Mouse (Mus musculus) MEL (cell line): ENCODE data around the gene Maco1. TPM values are rescaled to one million over a fixed set of nuclear protein-coding genes. Genes with fewer than 3 reads are reported as not detected.

Experiments
- DNase-seq: peaks from one replicate; pipeline ENCODE4 v3.0.0; 2011; ENCODE audit warnings: low read depth, low spot score
- H3K27ac ChIP-seq: 2 replicates; pipeline ENCODE4 v1.5.1; 2012; ENCODE audit warnings: low read depth, mild to moderate bottlenecking, control low read depth, low read length, moderate library complexity; ENCODE audit not compliant: control insufficient read depth
- H3K27me3 ChIP-seq, 2 experiments: fragments of 150-350 bp in 1 of 2; sonication (generic) in 1 of 2; 2 replicates each; pipeline ENCODE4 v1.6.1; 2012; ENCODE audit warnings: low read length in 2 of 2, mild to moderate bottlenecking in 2 of 2, improper control_type of control experiment in 1 of 2, moderate library complexity in 1 of 2; ENCODE audit not compliant: insufficient read depth in 2 of 2, control insufficient read depth in 1 of 2
- H3K36me3 ChIP-seq, 2 experiments: 2 replicates each; pipeline ENCODE4 v1.6.1; 2012 to 2014; ENCODE audit warnings: low read length in 2 of 2, improper control_type of control experiment in 1 of 2, inconsistent platforms in 1 of 2, mild to moderate bottlenecking in 1 of 2; ENCODE audit not compliant: insufficient read depth in 2 of 2, control insufficient read depth in 1 of 2
- H3K4me1 ChIP-seq, 2 experiments: fragments of 150-350 bp in 1 of 2; sonication (generic) in 1 of 2; 2 replicates each; pipeline ENCODE4 v1.6.1; 2012; ENCODE audit warnings: low read length in 2 of 2, improper control_type of control experiment in 1 of 2, mild to moderate bottlenecking in 1 of 2; ENCODE audit not compliant: insufficient read depth in 2 of 2, control insufficient read depth in 1 of 2
- H3K4me3 ChIP-seq, 2 experiments: fragments of 150-350 bp in 1 of 2; sonication (generic) in 1 of 2; 2 replicates each; pipeline ENCODE4 v1.5.1; 2012; ENCODE audit warnings: low read depth in 2 of 2, low read length in 2 of 2, mild to moderate bottlenecking in 2 of 2, moderate library complexity in 2 of 2, control low read depth in 1 of 2, improper control_type of control experiment in 1 of 2; ENCODE audit not compliant: control insufficient read depth in 1 of 2, insufficient read depth in 1 of 2
- H3K79me2 ChIP-seq: 2 replicates; pipeline ENCODE4 v1.6.1; 2012; ENCODE audit warnings: mild to moderate bottlenecking, low read length, moderate library complexity; ENCODE audit not compliant: control insufficient read depth, poor library complexity, insufficient read depth
- H3K9ac ChIP-seq: 2 replicates; pipeline ENCODE4 v1.6.1; 2012; ENCODE audit warnings: low read depth, mild to moderate bottlenecking, control low read depth, low read length, moderate library complexity; ENCODE audit not compliant: control insufficient read depth, poor library complexity, severe bottlenecking
- H3K9me3 ChIP-seq: fragments of 150-350 bp; sonication (generic); replicated peaks from 2 replicates; pipeline ENCODE4 v1.6.1; 2012; ENCODE audit warnings: mild to moderate bottlenecking, low read length, improper control_type of control experiment, moderate library complexity; ENCODE audit not compliant: insufficient read depth
- CTCF ChIP-seq, 3 experiments: IDR thresholded peaks in 2 of 3; conservative IDR thresholded peaks in 1 of 3; 2 replicates each; pipeline ENCODE4 v1.5.1; 2011 to 2012; ENCODE audit warnings: low read length in 3 of 3, low read depth in 2 of 3, mild to moderate bottlenecking in 2 of 3, improper control_type of control experiment in 1 of 3, inconsistent platforms in 1 of 3, mixed read lengths in 1 of 3, moderate library complexity in 1 of 3; ENCODE audit not compliant: control insufficient read depth in 1 of 3, insufficient read depth in 1 of 3, poor library complexity in 1 of 3, severe bottlenecking in 1 of 3
- ETS1 ChIP-seq: IDR thresholded peaks from 2 replicates; pipeline ENCODE4 v1.6.1; 2012; ENCODE audit warnings: low read depth, mild to moderate bottlenecking, inconsistent platforms, low read length, improper control_type of control experiment, moderate library complexity
- GABPA ChIP-seq: IDR thresholded peaks from 2 replicates; pipeline ENCODE4 v1.6.1; 2012; ENCODE audit warnings: low read depth, mild to moderate bottlenecking, inconsistent platforms, low read length, improper control_type of control experiment, moderate library complexity
- GATA1 ChIP-seq: IDR thresholded peaks from 2 replicates; pipeline ENCODE4 v1.6.1; 2011; ENCODE audit warnings: low read depth, low read length, improper control_type of control experiment
- JUND ChIP-seq: IDR thresholded peaks from 2 replicates; pipeline ENCODE4 v1.6.1; 2011; ENCODE audit warnings: low read depth, mild to moderate bottlenecking, improper control_type of control experiment, low read length
- KAT2A ChIP-seq: conservative IDR thresholded peaks from 2 replicates; pipeline ENCODE4 v1.6.1; 2012; ENCODE audit warnings: low read depth, low read length, improper control_type of control experiment, inconsistent platforms
- MAX ChIP-seq: IDR thresholded peaks from 2 replicates; pipeline ENCODE4 v1.6.1; 2011; ENCODE audit warnings: low read length, improper control_type of control experiment
- MAZ ChIP-seq: IDR thresholded peaks from 2 replicates; pipeline ENCODE4 v1.6.1; 2012; ENCODE audit warnings: low read depth, mild to moderate bottlenecking, inconsistent platforms, low read length, improper control_type of control experiment
- MEF2A ChIP-seq: IDR thresholded peaks from 2 replicates; pipeline ENCODE4 v1.6.1; 2014; ENCODE audit warnings: low read depth, mild to moderate bottlenecking, inconsistent platforms, low read length, improper control_type of control experiment; ENCODE audit not compliant: poor library complexity, insufficient replicate concordance, severe bottlenecking; ENCODE audit errors: extremely low read depth
- MYB ChIP-seq: IDR thresholded peaks from 2 replicates; pipeline ENCODE4 v1.6.1; 2011; ENCODE audit warnings: mild to moderate bottlenecking, low read depth, low read length, improper control_type of control experiment
- NELFE ChIP-seq: IDR thresholded peaks from 2 replicates; pipeline ENCODE4 v1.6.1; 2011; ENCODE audit warnings: low read depth, low read length, improper control_type of control experiment
- NRF1 ChIP-seq: IDR thresholded peaks from 2 replicates; pipeline ENCODE4 v1.6.1; 2014; ENCODE audit warnings: low read depth, mild to moderate bottlenecking, inconsistent platforms, low read length, improper control_type of control experiment, moderate library complexity; ENCODE audit not compliant: poor library complexity, insufficient read depth, severe bottlenecking
- POLR2A ChIP-seq, 2 experiments: IDR thresholded peaks; 2 replicates each; pipeline ENCODE4 v1.6.1; 2011 to 2012; ENCODE audit warnings: low read length in 2 of 2, mild to moderate bottlenecking in 2 of 2, control low read depth in 1 of 2, improper control_type of control experiment in 1 of 2, low read depth in 1 of 2, moderate library complexity in 1 of 2; ENCODE audit not compliant: control insufficient read depth in 1 of 2, insufficient read depth in 1 of 2, poor library complexity in 1 of 2
- RAD21 ChIP-seq: IDR thresholded peaks from 2 replicates; pipeline ENCODE4 v1.6.1; 2011; ENCODE audit warnings: mild to moderate bottlenecking, low read depth, low read length, improper control_type of control experiment
- RCOR1 ChIP-seq: IDR thresholded peaks from 2 replicates; pipeline ENCODE4 v1.6.1; 2012; ENCODE audit warnings: low read depth, mild to moderate bottlenecking, inconsistent platforms, low read length, improper control_type of control experiment
- SIN3A ChIP-seq: IDR thresholded peaks from 2 replicates; pipeline ENCODE4 v1.6.1; 2012; ENCODE audit warnings: low read length, improper control_type of control experiment, inconsistent platforms
- TAL1 ChIP-seq: IDR thresholded peaks from 2 replicates; pipeline ENCODE4 v1.6.1; 2012; ENCODE audit warnings: mild to moderate bottlenecking, inconsistent platforms, low read length, moderate library complexity, mixed read lengths
- UBTF ChIP-seq: IDR thresholded peaks from 2 replicates; pipeline ENCODE4 v1.6.1; 2012; ENCODE audit warnings: low read depth, mild to moderate bottlenecking, inconsistent platforms, low read length, improper control_type of control experiment, moderate library complexity, borderline replicate concordance; ENCODE audit not compliant: insufficient read depth
- ZC3H11A ChIP-seq: IDR thresholded peaks from 2 replicates; pipeline ENCODE4 v1.6.1; 2012; ENCODE audit warnings: low read depth, mild to moderate bottlenecking, inconsistent platforms, low read length, improper control_type of control experiment
- ZKSCAN1 ChIP-seq: IDR thresholded peaks from 2 replicates; pipeline ENCODE4 v1.6.1; 2012; ENCODE audit warnings: low read depth, mild to moderate bottlenecking, inconsistent platforms, low read length, improper control_type of control experiment, moderate library complexity
- polyA plus RNA-seq, 2 experiments: library from polyadenylated mRNA; stranded (reverse) in 1 of 2; unstranded in 1 of 2; fragments of >175 nt in 1 of 2; fragments of >200 nt in 1 of 2; gene quantifications; 2 replicates each; pipeline versions ENCODE4 v1.2.1 to v1.2.4; 2012; ENCODE audit warnings: low replicate concordance in 2 of 2, low read depth in 1 of 2; ENCODE audit not compliant: insufficient read length in 2 of 2, insufficient read depth in 1 of 2, missing spikeins in 1 of 2
- total RNA-seq: library from RNA; depleted of rRNA; stranded (reverse); fragments of 300-350 nt; gene quantifications from 2 replicates; pipeline ENCODE4 v1.2.3, GENCODE M21; 2012

Maco1 gene
- total and polyA plus RNA-seq, 3 experiments = 22.2 to 35.9 TPM; not detected in 1

DNA sequence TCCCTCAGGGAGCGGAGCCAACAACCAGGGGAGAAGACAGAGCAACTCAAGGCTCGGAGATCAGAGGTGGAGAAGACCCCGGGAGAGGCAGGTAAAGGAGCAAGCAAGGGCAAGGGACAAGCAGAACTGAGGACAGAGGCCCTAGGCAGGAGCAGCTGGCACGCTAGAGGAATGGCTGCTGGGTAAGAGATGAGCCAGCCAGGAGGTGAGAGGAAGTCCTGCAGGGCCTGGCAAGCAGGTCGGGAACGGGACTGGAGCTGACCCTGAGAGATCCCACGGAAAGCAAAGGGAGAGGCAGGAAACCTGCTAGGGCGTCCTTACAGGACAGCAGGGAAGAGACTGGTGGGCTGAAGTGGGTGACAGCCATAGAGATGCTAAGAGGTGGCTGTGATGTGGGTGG lies 48.0 kb upstream of the Maco1 start:
- H3K27me3 ChIP-seq = no peaks in the 10 kb centered on the region
- DNase-seq = no peak
- H3K27ac ChIP-seq = no peak overlapping the region
- H3K79me2 ChIP-seq = no peaks in the 10 kb centered on the region
- no peaks in the 10 kb centered on the region for H3K9me3 ChIP-seq
- no peaks in the 10 kb centered on the region for H3K4me1 ChIP-seq
- TF ChIP-seq GATA1 (no peak), GABPA (no peak), ZC3H11A (no peak), NRF1 (no peak), MYB (no peak), CTCF (IDR thresholded peaks at IDR 0.05 in 2 of 3, conservative IDR thresholded peaks at IDR 0.05 in 1 of 3; ENCODE audit: control insufficient read depth in 1 of 3, insufficient read depth in 1 of 3, low read depth in 2 of 3, low read length in 3 of 3, poor library complexity in 1 of 3, severe bottlenecking in 1 of 3) (no peak), RCOR1 (no peak), SIN3A (no peak), KAT2A (no peak), POLR2A (IDR thresholded peaks at IDR 0.05; ENCODE audit: control insufficient read depth in 1 of 2, insufficient read depth in 1 of 2, low read depth in 1 of 2, low read length in 2 of 2, poor library complexity in 1 of 2) (no peak)
- no peak overlapping the region for H3K4me3 ChIP-seq
- H3K9ac ChIP-seq = no peak overlapping the region
- peaks cover 0 to 12% of the 10 kb centered on the region in 2 experiments; a peak in 2 of 4 replicates for H3K36me3 ChIP-seq

DNA sequence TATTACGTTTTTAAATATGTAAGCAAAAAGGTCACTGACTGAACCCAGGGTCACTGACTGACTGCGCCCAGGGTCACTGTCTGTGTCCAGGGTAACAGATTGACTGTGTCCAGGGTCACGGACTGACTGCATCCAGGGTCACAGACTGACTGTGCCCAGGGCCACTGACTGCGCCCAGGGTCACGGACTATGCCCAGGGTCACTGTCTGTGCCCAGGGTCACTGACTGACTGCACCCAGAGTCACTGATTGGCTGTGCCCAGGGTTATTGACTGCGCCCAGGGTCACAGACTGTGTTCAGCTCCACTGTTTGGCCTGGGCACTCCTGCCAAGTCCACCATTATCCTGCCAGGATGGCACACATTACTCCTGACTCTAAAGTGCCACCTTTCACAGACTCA lies 44.1 kb upstream of the Maco1 start:
- no peak overlapping the region for H3K9ac ChIP-seq
- H3K9me3 ChIP-seq = no peaks in the 10 kb centered on the region
- H3K4me3 ChIP-seq = no peak overlapping the region
- H3K27me3 ChIP-seq = no peaks in the 10 kb centered on the region
- DNase-seq = no peak
- H3K4me1 ChIP-seq = no peaks in the 10 kb centered on the region
- no peak overlapping the region for H3K27ac ChIP-seq
- TF ChIP-seq TAL1 (no peak), JUND (no peak), MYB (no peak), MAX (no peak), UBTF (no peak), ETS1 (no peak), SIN3A (no peak), RAD21 (no peak), POLR2A (IDR thresholded peaks at IDR 0.05; ENCODE audit: control insufficient read depth in 1 of 2, insufficient read depth in 1 of 2, low read depth in 1 of 2, low read length in 2 of 2, poor library complexity in 1 of 2) (no peak), GABPA (no peak), MEF2A (no peak), ZKSCAN1 (no peak), NELFE (no peak), RCOR1 (no peak), MAZ (no peak), GATA1 (no peak)
- peaks cover 0 to 10% of the 10 kb centered on the region in 2 experiments; a peak in 2 of 4 replicates for H3K36me3 ChIP-seq
- H3K79me2 ChIP-seq = no peaks in the 10 kb centered on the region
